Mouse (Mus musculus) E14TG2a.4 (cell line): ENCODE measurements at regions not wholly inside any gene's neighbourhood (a gene's known extent, or its start where the extent isn't known, plus 50 kb on each side); places are given as distances from the start of the nearest gene placed in this dataset.

Experiments
- H3K27me3 ChIP-seq: 2 replicates; pipeline ENCODE4 v1.6.1; 2014; ENCODE audit warnings: low read length, control low read depth; ENCODE audit not compliant: insufficient read depth
- H3K36me3 ChIP-seq: 2 replicates; pipeline ENCODE4 v1.6.1; 2014; ENCODE audit warnings: low read length, control low read depth; ENCODE audit not compliant: insufficient read depth
- H3K4me1 ChIP-seq: replicated peaks from 2 replicates; pipeline ENCODE4 v1.6.1; 2014; ENCODE audit warnings: low read depth, low read length, control low read depth
- H3K4me3 ChIP-seq: replicated peaks from 2 replicates; pipeline ENCODE4 v1.5.1; 2014; ENCODE audit warnings: mild to moderate bottlenecking, low read length
- H3K9me3 ChIP-seq: 2 replicates; pipeline ENCODE4 v1.6.1; 2014; ENCODE audit warnings: low read length, control low read depth
- CTCF ChIP-seq: conservative IDR thresholded peaks from 2 replicates; pipeline ENCODE4 v1.5.1; 2014; ENCODE audit warnings: low read length
- NANOG ChIP-seq: IDR thresholded peaks from 2 replicates; pipeline ENCODE4 v1.6.1; 2014; ENCODE audit warnings: borderline replicate concordance, low read length, mixed read lengths
- POU5F1 ChIP-seq: IDR thresholded peaks from 2 replicates; pipeline ENCODE4 v1.6.1; 2014; ENCODE audit warnings: low read length, borderline replicate concordance

DNA sequence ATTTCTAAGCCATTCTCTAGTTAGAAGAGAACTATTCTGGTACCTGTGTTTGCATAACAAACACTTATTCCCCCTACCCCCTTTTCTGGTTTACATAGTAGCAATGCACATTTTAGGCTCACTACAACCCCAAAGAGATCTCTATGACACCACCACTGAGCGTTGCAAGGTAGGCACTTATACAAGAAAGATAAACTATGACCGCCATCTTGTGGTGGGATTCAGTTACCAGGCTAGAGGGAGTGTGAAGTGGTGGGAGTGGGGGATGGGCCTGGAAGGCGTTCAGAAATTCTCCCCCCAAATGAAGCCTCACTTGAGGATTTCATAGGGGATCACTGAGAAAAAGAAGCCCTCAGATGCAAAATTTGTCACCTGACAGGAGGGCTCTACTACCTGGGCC lies 64.4 kb upstream of the Fst start:
- no peaks in the 10 kb centered on the region for H3K9me3 ChIP-seq
- peaks cover 6% of the 10 kb centered on the region for H3K27me3 ChIP-seq
- no peaks in the 10 kb centered on the region for H3K36me3 ChIP-seq
- H3K4me1 ChIP-seq: peaks cover 10% of the 10 kb centered on the region
- TF ChIP-seq POU5F1 (no peak), CTCF (peak; percentile 21)
- H3K4me3 ChIP-seq: no peak overlapping the region

GRCm38 (mm10) chr13:114526856-114527255 lies 68.1 kb upstream of the Fst start:
- no peak overlapping the region for H3K4me3 ChIP-seq
- H3K4me1 ChIP-seq: peaks cover 10% of the 10 kb centered on the region
- no peaks in the 10 kb centered on the region for H3K36me3 ChIP-seq
- H3K27me3 ChIP-seq: peaks cover 8% of the 10 kb centered on the region
- H3K9me3 ChIP-seq: no peaks in the 10 kb centered on the region
- TF ChIP-seq CTCF (no peak), NANOG (no peak), POU5F1 (no peak)

DNA sequence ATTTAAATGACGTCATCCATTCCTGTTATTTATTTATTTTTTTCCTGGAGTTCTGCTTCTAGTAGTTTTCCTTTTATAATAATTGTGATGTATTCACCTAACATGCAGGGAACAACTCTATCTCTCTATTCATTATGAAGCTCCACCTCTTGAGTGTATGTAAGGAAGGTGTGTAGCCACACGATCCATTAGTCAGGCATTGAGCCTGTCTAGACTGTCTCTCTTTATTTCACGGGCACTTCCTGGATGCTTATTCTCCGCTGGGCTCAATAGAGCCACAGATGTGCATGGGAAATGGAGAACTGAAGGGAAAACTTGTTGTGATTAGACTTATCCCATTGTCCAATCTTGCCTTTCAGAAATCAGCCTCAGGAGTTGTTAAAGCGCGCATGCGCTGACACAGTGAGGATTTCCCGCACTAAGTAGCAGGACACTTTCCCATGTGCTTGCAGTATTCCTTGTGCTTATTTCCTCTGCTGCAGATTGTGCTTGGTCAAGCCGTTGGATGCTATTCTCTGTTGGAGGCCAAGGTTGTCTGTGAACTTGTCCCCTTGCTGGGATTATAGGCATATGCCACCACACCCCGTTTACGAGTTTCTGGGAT lies 71.5 kb upstream of the Fst start:
- H3K27me3 ChIP-seq: peaks cover 8% of the 10 kb centered on the region
- H3K4me3 ChIP-seq: no peak overlapping the region
- H3K36me3 ChIP-seq: no peaks in the 10 kb centered on the region
- peaks cover 3% of the 10 kb centered on the region for H3K9me3 ChIP-seq
- TF ChIP-seq NANOG (no peak), POU5F1 (no peak), CTCF (no peak)
- H3K4me1 ChIP-seq: peaks cover 10% of the 10 kb centered on the region

- Histone ChIP-seq H3K27me3 (peaks cover 7% of the 10 kb centered on the region; the same call in 1 of the 2 replicates), H3K4me3 (no peak overlapping the region), H3K36me3 (no peaks in the 10 kb centered on the region), H3K4me1 (peaks cover 9% of the 10 kb centered on the region), H3K9me3 (peaks cover 7% of the 10 kb centered on the region)
- TF ChIP-seq POU5F1 (no peak), CTCF (no peak), NANOG (no peak)
Measured at GRCm38 (mm10) chr13:114531780-114532179, 73.0 kb upstream of the Fst start.

DNA sequence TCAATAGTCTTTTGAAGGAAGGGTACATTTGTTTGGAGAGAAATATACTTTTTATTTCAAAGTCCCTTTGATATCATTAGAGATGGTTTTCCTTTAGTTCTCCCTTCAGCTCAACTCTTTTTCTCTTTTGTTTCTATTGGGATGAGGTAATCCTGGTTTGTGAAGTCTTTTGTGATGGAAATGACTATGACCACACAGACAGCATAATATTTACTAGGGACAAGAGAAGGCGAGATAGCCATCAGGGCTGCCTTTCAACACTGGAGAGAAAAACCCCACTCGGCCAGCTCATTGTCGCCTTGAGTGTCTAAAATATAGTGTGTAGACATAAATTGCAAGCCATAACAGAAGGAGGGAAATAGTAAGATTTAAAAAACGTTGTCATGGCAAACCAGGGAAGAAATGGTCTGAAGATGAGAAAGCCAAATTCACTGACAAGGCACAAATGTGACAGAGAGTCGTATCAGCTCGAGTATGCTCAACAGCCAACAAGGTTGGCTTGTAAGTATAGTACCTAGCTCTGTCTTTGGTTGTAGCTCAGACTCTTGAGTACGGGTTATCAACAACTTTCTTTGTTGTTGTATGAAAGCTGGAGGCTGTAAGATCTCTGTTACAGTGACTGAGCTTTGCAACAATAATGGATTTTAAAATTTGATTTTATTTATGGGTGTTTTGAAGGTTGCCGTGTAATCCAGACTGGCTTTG lies 73.8 kb upstream of the Fst start:
- Histone ChIP-seq H3K9me3 (peaks cover 13% of the 10 kb centered on the region), H3K36me3 (no peaks in the 10 kb centered on the region), H3K4me3 (no peak overlapping the region), H3K4me1 (peaks cover 2% of the 10 kb centered on the region; the same call in 1 of the 2 replicates), H3K27me3 (peaks cover 7% of the 10 kb centered on the region; the same call in 1 of the 2 replicates)
- TF ChIP-seq POU5F1 (no peak), CTCF (no peak), NANOG (no peak)

DNA sequence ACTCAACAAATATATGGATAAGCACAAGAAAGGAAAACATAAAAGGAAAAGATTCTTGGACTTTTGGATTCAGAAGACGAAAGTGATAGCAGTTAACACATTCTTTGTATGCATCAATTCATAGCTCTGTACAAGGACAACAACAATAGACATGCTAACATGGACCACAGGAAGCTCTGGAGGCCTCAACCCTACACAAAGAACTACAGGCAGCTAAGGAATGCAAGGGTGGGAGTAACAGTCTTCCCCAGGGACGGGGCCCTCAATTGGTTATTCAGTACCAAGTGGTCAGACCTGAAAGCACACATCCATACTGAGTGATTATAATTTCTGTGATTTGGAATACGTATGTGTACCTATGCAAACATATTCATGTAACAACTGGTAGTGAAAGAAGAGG lies 75.8 kb upstream of the Fst start:
- H3K4me1 ChIP-seq: no peaks in the 10 kb centered on the region
- no peak for TF ChIP-seq POU5F1
- TF ChIP-seq CTCF: no peak
- no peak for TF ChIP-seq NANOG
- H3K4me3 ChIP-seq: no peak overlapping the region
- peaks cover 25% of the 10 kb centered on the region for H3K9me3 ChIP-seq
- no peaks in the 10 kb centered on the region for H3K36me3 ChIP-seq
- no peaks in the 10 kb centered on the region for H3K27me3 ChIP-seq

GRCm38 (mm10) chr13:114535721-114536120 lies 77.0 kb upstream of the Fst start:
- H3K27me3 ChIP-seq: no peaks in the 10 kb centered on the region
- H3K4me1 ChIP-seq: no peaks in the 10 kb centered on the region
- H3K36me3 ChIP-seq: no peaks in the 10 kb centered on the region
- H3K4me3 ChIP-seq: no peak overlapping the region
- peaks cover 25% of the 10 kb centered on the region for H3K9me3 ChIP-seq
- TF ChIP-seq CTCF (no peak), POU5F1 (no peak), NANOG (no peak)

GRCm38 (mm10) chr13:114571731-114572130 lies 113.0 kb upstream of the Fst start:
- no peaks in the 10 kb centered on the region for H3K27me3 ChIP-seq
- peaks cover 8% of the 10 kb centered on the region for H3K9me3 ChIP-seq
- H3K4me3 ChIP-seq: no peak overlapping the region
- TF ChIP-seq NANOG (peak; percentile 40; the same call in 1 of the 2 replicates), CTCF (no peak)
- 0 out of 2 replicates have a peak, but pooled peaks cover 4% of the 10 kb centered on the region for H3K4me1 ChIP-seq
- H3K36me3 ChIP-seq: no peaks in the 10 kb centered on the region

- Histone ChIP-seq H3K36me3 (no peaks in the 10 kb centered on the region), H3K27me3 (no peaks in the 10 kb centered on the region), H3K9me3 (no peaks in the 10 kb centered on the region), H3K4me3 (no peak overlapping the region), H3K4me1 (no peaks in the 10 kb centered on the region)
- no peak for TF ChIP-seq NANOG
- TF ChIP-seq POU5F1: no peak
- TF ChIP-seq CTCF: no peak
Measured at GRCm38 (mm10) chr13:114584566-114584965, 125.8 kb upstream of the Fst start.
